Mouse (Mus musculus) thymus, adult 2 months (tissue): ENCODE results near the gene Ece1.

Experiments
- CTCF ChIP-seq: fragments of 200-500 bp; IDR thresholded peaks from 2 replicates; pipeline ENCODE4 v1.5.1; 2012; ENCODE audit warnings: mild to moderate bottlenecking, control low read depth, low read length, moderate library complexity, borderline replicate concordance; ENCODE audit not compliant: control insufficient read depth, poor library complexity, insufficient read depth; ENCODE audit errors: extremely low read depth
- POLR2A ChIP-seq: fragments of 200-500 bp; IDR thresholded peaks from 2 replicates; pipeline ENCODE4 v1.6.1; 2012; ENCODE audit warnings: mild to moderate bottlenecking, low read length, control low read depth, moderate library complexity; ENCODE audit not compliant: control insufficient read depth, poor library complexity, insufficient read depth; ENCODE audit errors: extremely low read depth

- TF ChIP-seq CTCF (no peak), POLR2A (no peak)
These were observed 7.7 kb downstream of the Ece1 start for GRCm38 (mm10) chr4:137869667-137870274.
